Mouse (Mus musculus): Measurements from ENCODE around the gene Fignl1. TPM values are rescaled to one million over a fixed set of nuclear protein-coding genes. Genes with fewer than 3 reads are reported as not detected.

Fignl1 gene
- 12.6 TPM for polyA plus RNA-seq (2017; shearing (Covaris generic))

GRCm38 (mm10) chr11:11808820-11809403 is at the start of gene Fignl1:
TSS of gene Fignl1 (minus strand) at chr11:11808962.

Other genes starting within 250 kb of the Fignl1 start
- not detected for gene 4930512M02Rik, start 181.1 kb downstream of the Fignl1 start, polyA plus RNA-seq (2017; shearing (Covaris generic))
- 64.9 TPM for gene Ikzf1, start 124.0 kb downstream of the Fignl1 start, polyA plus RNA-seq (2017; shearing (Covaris generic))
- 4.9 TPM for gene Ddc, start 89.2 kb upstream of the Fignl1 start, polyA plus RNA-seq (2017; shearing (Covaris generic))
- not detected for gene Grb10, start 229.7 kb upstream of the Fignl1 start, polyA plus RNA-seq (2017; shearing (Covaris generic))